18 mouse cellular contexts compared by ENCODE assay signal in the genomic region with DNA sequence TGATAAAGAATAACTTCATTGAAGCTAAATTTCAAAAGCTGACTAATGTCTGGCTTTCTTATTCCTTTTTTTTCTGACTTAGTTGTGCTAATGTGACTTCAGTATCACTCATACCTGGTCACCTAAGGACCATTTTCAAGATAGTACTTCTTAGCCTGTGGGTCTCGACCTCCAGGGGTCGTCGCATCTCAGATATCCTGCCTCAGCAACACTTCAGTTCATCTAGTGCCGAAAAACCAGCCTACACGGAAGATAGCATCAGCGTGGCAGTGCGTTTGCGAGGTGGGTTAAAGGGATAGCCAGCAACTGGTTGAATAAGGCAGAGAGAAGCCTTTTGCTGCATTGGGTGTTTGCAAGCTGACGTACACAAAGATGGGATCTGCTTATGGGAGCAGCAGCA.
"Had no signal": no experiment of that assay in that cellular context is flagged by ENCODE, and none has a peak within 500 bp of the region (broad histone marks: within the 10 kb centered on the region; RNA-seq: fewer than 3 reads in every experiment).

No protein-coding gene starts in this region.

- DNase-seq: kidney, adult 18-20 months; kidney, postnatal 14 days; lung, adult 2 months; retina, postnatal 1 day; right cerebral cortex, postnatal 4 days; spleen, adult 18-20 months had no signal

- H3K9me3 ChIP-seq: intestine, embryonic 15.5 days; kidney, embryonic 15.5 days; limb, embryonic 10.5 days; liver, embryonic 15.5 days; midbrain, embryonic 12.5 days had no signal

- H3K36me3 ChIP-seq: intestine, embryonic 15.5 days; kidney, embryonic 15.5 days; limb, embryonic 10.5 days; liver, embryonic 15.5 days; midbrain, embryonic 12.5 days; neural tube, embryonic 13.5 days had no signal

- H3K27ac ChIP-seq: intestine, embryonic 15.5 days; kidney, embryonic 15.5 days; left cerebral cortex, adult 2 months; limb, embryonic 10.5 days; liver, embryonic 15.5 days; macrophage; midbrain, embryonic 12.5 days; neural tube, embryonic 13.5 days had no signal

- H3K4me1 ChIP-seq: intestine, embryonic 15.5 days; kidney, embryonic 15.5 days; limb, embryonic 10.5 days; liver, embryonic 15.5 days; megakaryocyte, embryonic 14.5 days; neural tube, embryonic 13.5 days had no signal

- H3K4me2 ChIP-seq: intestine, embryonic 15.5 days; kidney, embryonic 15.5 days; liver, embryonic 11.5 days; liver, embryonic 15.5 days; midbrain, embryonic 12.5 days; neural tube, embryonic 13.5 days had no signal

- ATAC-seq: intestine, embryonic 15.5 days; lung, postnatal 0 days had no signal

- H3K4me3 ChIP-seq: intestine, embryonic 15.5 days; kidney, embryonic 15.5 days; left cerebral cortex, adult 2 months; limb, embryonic 10.5 days; liver, embryonic 15.5 days; megakaryocyte, embryonic 14.5 days; midbrain, embryonic 12.5 days; myocyte; neural tube, embryonic 13.5 days had no signal

- H3K9ac ChIP-seq: intestine, embryonic 15.5 days; kidney, embryonic 15.5 days; liver, embryonic 15.5 days; midbrain, embryonic 12.5 days; neural tube, embryonic 13.5 days had no signal

- H3K27me3 ChIP-seq: intestine, embryonic 15.5 days; kidney, embryonic 15.5 days; liver, embryonic 15.5 days; megakaryocyte, embryonic 14.5 days; midbrain, embryonic 12.5 days; neural tube, embryonic 13.5 days had no signal
